Mouse (Mus musculus): ENCODE data around the gene Rbfox1. TPM values are rescaled to one million over a fixed set of nuclear protein-coding genes. Genes with fewer than 3 reads are reported as not detected.

Gene Rbfox1
- polyA plus RNA-seq, 1 experiment from 2014 or later: 2.3 TPM

- Histone ChIP-seq H3K9ac (ENCODE audit: low read depth, low read length) (no peak overlapping the region), H3K4me2 (replicated peaks; ENCODE audit: low read depth) (no peak overlapping the region), H3K4me1 (replicated peaks; ENCODE audit: control insufficient read depth, insufficient read depth, low read length) (no peaks in the 10 kb centered on the region), H3K36me3 (ENCODE audit: control insufficient read depth, insufficient read depth) (no peaks in the 10 kb centered on the region), H3K9me3 (ENCODE audit: control insufficient read depth) (no peaks in the 10 kb centered on the region), H3K27ac (ENCODE audit: low read depth, low read length) (no peak overlapping the region), H3K27me3 (replicated peaks; ENCODE audit: control insufficient read depth, insufficient read depth, low read length) (no peaks in the 10 kb centered on the region), H3K4me3 (ENCODE audit: low read depth, low read length) (no peak overlapping the region)
- no peak for ATAC-seq
- TF ChIP-seq CTCF (IDR thresholded peaks at IDR 0.05; ENCODE audit: low read depth): no peak
- 50% methylated on average over 12 of the region's 12 CpGs for WGBS
Measured at GRCm38 (mm10) chr16:6882683-6883430, 997.7 kb downstream of the Rbfox1 start.

GRCm38 (mm10) chr16:6883798-6884197, 998.6 kb downstream of the Rbfox1 start:
- Histone ChIP-seq H3K27ac (ENCODE audit: low read depth, low read length) (no peak overlapping the region), H3K27me3 (replicated peaks; ENCODE audit: control insufficient read depth, insufficient read depth, low read length) (no peaks in the 10 kb centered on the region), H3K9ac (ENCODE audit: low read depth, low read length) (no peak overlapping the region), H3K4me1 (replicated peaks; ENCODE audit: control insufficient read depth, insufficient read depth, low read length) (no peaks in the 10 kb centered on the region), H3K9me3 (ENCODE audit: control insufficient read depth) (no peaks in the 10 kb centered on the region), H3K4me2 (replicated peaks; ENCODE audit: low read depth) (no peak overlapping the region), H3K4me3 (ENCODE audit: low read depth, low read length) (no peak overlapping the region), H3K36me3 (ENCODE audit: control insufficient read depth, insufficient read depth) (no peaks in the 10 kb centered on the region)
- WGBS: 25% methylated on average over 1 of the region's 1 CpGs
- no peak for ATAC-seq
- no peak for TF ChIP-seq CTCF (IDR thresholded peaks at IDR 0.05; ENCODE audit: low read depth)

DNA sequence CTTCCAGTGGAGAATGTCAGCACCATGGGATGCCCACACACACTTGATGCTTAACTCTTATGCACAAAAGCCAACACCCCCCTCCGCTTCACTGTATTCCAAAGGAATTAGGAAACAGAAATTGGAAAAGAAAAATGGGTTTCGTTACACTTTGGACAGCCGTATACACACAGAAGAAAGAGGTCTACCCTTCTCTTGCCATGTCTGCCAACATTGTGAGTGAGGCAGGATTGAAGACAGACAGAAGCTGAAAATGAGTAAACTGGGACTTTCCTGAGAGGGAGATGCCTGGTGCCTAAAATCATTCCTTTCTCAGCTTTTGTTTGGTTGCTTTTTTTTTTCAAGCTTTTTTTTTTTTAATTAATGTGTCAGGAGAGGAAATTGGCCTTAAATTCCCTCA, 1000.5 kb downstream of the Rbfox1 start:
- TF ChIP-seq CTCF (IDR thresholded peaks at IDR 0.05; ENCODE audit: low read depth): no peak
- H3K36me3 ChIP-seq (ENCODE audit: control insufficient read depth, insufficient read depth): no peaks in the 10 kb centered on the region
- H3K9me3 ChIP-seq (ENCODE audit: control insufficient read depth): no peaks in the 10 kb centered on the region
- 77% methylated on average over 3 of the region's 3 CpGs for WGBS
- H3K27me3 ChIP-seq (replicated peaks; ENCODE audit: control insufficient read depth, insufficient read depth, low read length): no peaks in the 10 kb centered on the region
- no peak overlapping the region for H3K9ac ChIP-seq (ENCODE audit: low read depth, low read length)
- no peak overlapping the region for H3K27ac ChIP-seq (ENCODE audit: low read depth, low read length)
- no peak for ATAC-seq
- no peak overlapping the region for H3K4me3 ChIP-seq (ENCODE audit: low read depth, low read length)
- H3K4me2 ChIP-seq (replicated peaks; ENCODE audit: low read depth): no peak overlapping the region
- no peaks in the 10 kb centered on the region for H3K4me1 ChIP-seq (replicated peaks; ENCODE audit: control insufficient read depth, insufficient read depth, low read length)

DNA sequence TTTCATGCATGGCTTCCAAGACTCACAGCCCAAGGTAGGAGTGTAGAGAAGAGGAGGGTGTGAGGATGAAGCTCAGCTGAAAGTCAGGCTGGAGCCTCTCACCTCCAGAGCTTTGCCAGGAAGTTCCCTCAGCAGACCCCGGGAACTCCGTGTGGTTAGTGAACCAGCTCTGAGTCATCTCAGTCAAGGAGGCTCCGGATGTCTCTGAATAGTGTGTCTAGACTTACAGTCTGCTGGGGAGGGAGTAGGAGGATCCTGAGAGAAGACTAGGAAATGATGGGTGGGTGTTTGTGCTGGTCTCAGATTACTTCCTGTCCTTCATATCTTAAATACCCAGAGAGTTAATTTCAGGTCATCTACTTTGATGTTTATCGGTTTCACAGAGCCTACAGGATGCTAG, 1004.1 kb downstream of the Rbfox1 start:
- no peak overlapping the region for H3K9ac ChIP-seq (ENCODE audit: low read depth, low read length)
- 54% methylated on average over 4 of the region's 4 CpGs for WGBS
- H3K4me3 ChIP-seq (ENCODE audit: low read depth, low read length): no peak overlapping the region
- no peaks in the 10 kb centered on the region for H3K4me1 ChIP-seq (replicated peaks; ENCODE audit: control insufficient read depth, insufficient read depth, low read length)
- no peaks in the 10 kb centered on the region for H3K9me3 ChIP-seq (ENCODE audit: control insufficient read depth)
- no peak for TF ChIP-seq CTCF (IDR thresholded peaks at IDR 0.05; ENCODE audit: low read depth)
- no peaks in the 10 kb centered on the region for H3K36me3 ChIP-seq (ENCODE audit: control insufficient read depth, insufficient read depth)
- no peaks in the 10 kb centered on the region for H3K27me3 ChIP-seq (replicated peaks; ENCODE audit: control insufficient read depth, insufficient read depth, low read length)
- ATAC-seq: no peak
- H3K4me2 ChIP-seq (replicated peaks; ENCODE audit: low read depth): no peak overlapping the region
- H3K27ac ChIP-seq (ENCODE audit: low read depth, low read length): no peak overlapping the region

DNA sequence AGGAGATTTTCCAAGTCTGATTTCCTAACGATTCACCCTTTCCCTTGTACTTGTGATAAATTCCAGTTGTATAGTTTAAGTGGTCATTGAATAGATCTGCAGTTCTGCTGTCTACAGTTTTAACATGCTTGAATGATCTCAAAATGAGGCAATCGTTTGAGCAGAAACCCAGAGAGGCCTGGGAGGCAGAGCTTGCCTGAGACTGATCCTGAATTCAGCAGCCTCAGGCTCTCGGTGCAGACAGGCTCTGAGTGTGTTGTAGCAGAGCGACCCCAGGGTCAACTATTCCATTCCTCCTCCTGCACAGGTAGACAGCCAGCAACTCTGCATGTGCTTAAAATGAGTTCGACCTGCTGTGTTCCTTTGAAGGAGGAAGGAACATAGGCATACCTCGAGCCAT, 1012.6 kb downstream of the Rbfox1 start:
- H3K4me3 ChIP-seq (ENCODE audit: low read depth, low read length): no peak overlapping the region
- H3K9ac ChIP-seq (ENCODE audit: low read depth, low read length): no peak overlapping the region
- H3K27me3 ChIP-seq (replicated peaks; ENCODE audit: control insufficient read depth, insufficient read depth, low read length): no peaks in the 10 kb centered on the region
- TF ChIP-seq CTCF (IDR thresholded peaks at IDR 0.05; ENCODE audit: low read depth): no peak
- 55% methylated on average over 6 of the region's 6 CpGs for WGBS
- no peak overlapping the region for H3K4me2 ChIP-seq (replicated peaks; ENCODE audit: low read depth)
- H3K36me3 ChIP-seq (ENCODE audit: control insufficient read depth, insufficient read depth): no peaks in the 10 kb centered on the region
- H3K27ac ChIP-seq (ENCODE audit: low read depth, low read length): no peak overlapping the region
- H3K9me3 ChIP-seq (ENCODE audit: control insufficient read depth): no peaks in the 10 kb centered on the region
- H3K4me1 ChIP-seq (replicated peaks; ENCODE audit: control insufficient read depth, insufficient read depth, low read length): no peaks in the 10 kb centered on the region
- ATAC-seq: no peak

- 32% methylated on average over 2 of the region's 2 CpGs for WGBS
- H3K27me3 ChIP-seq (replicated peaks; ENCODE audit: control insufficient read depth, insufficient read depth, low read length): no peaks in the 10 kb centered on the region
- H3K4me1 ChIP-seq (replicated peaks; ENCODE audit: control insufficient read depth, insufficient read depth, low read length): no peaks in the 10 kb centered on the region
- no peaks in the 10 kb centered on the region for H3K9me3 ChIP-seq (ENCODE audit: control insufficient read depth)
- H3K36me3 ChIP-seq (ENCODE audit: control insufficient read depth, insufficient read depth): no peaks in the 10 kb centered on the region
- H3K27ac ChIP-seq (ENCODE audit: low read depth, low read length): no peak overlapping the region
- no peak overlapping the region for H3K4me2 ChIP-seq (replicated peaks; ENCODE audit: low read depth)
- no peak overlapping the region for H3K9ac ChIP-seq (ENCODE audit: low read depth, low read length)
- ATAC-seq: no peak
- H3K4me3 ChIP-seq (ENCODE audit: low read depth, low read length): no peak overlapping the region
- TF ChIP-seq CTCF (IDR thresholded peaks at IDR 0.05; ENCODE audit: low read depth): no peak
Measured at GRCm38 (mm10) chr16:6900006-6900405, 1014.9 kb downstream of the Rbfox1 start.
